Mouse (Mus musculus): ENCODE results near the gene Ptpn18. TPM values are rescaled to one million over a fixed set of nuclear protein-coding genes. Genes with fewer than 3 reads are reported as not detected.

The Ptpn18 gene
- total RNA-seq, 2 experiments from 2014 or later, result 86.1 to 428 TPM

DNA sequence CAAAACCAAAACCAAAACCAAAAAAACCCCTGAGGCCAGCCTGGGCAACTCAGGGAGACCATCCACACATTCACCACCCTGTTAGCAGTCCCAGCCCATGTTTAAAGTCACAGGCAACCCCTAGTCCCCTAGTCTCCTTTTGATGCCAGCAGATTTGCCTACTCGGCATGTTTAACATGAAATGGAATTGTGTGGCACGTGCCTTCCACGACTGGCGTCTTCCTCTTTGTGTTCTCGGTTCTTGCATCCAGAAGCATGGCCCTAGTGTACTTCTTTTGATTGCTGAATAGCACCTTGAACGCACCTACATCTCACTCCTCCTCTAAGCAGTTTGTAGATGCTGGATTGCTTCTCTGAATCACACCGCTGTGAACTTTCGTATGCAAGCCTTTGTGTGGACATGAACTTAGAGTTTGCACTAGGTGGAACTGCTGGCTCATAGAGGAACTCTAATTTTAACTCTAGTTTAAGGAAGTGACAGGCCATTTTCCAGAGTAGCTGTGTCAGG, 4.8 kb downstream of the Ptpn18 start:
- peak; percentile 56 for ATAC-seq (ENCODE audit: poor library complexity, severe bottlenecking)

DNA sequence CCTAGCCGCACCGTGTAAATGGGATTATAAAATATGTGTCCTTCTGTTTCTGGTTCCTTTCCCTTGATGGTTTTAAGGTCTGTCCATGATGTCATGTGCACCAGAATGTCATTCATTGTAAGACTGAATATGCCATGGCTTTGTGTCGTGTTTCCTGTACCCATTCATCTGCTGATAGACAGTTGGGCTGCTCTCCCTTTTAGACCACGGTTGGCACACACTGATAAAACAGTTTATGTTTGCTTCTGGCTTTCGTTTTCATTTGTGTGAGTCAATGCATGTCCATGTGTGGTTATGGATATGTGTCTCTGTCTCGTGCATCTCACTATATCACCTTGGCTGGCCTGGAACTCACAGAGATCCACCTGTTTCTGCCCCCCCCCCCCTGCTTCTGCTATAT, 5.9 kb downstream of the Ptpn18 start:
- ATAC-seq (ENCODE audit: poor library complexity, severe bottlenecking), result no peak

DNA sequence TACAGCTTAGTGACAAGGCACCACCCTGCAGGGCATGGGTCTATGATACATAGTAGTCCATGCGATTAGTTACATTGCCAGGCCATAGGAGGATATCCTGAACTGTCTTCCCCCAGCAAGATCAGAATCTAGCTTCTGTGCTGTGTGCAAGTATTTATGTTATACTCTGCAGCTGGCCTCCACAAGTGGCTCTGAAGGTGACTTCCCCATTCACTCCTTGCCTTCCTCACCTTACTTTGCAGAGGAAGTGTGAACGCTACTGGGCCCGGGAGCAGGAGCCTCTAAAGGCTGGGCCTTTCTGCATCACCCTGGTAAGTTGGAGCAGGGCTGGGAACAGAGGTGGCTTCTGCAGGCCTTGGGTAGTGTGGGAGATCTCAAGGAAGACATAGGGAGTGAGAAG, 8.5 kb downstream of the Ptpn18 start:
- ATAC-seq (ENCODE audit: poor library complexity, severe bottlenecking), result peak; percentile 33

DNA sequence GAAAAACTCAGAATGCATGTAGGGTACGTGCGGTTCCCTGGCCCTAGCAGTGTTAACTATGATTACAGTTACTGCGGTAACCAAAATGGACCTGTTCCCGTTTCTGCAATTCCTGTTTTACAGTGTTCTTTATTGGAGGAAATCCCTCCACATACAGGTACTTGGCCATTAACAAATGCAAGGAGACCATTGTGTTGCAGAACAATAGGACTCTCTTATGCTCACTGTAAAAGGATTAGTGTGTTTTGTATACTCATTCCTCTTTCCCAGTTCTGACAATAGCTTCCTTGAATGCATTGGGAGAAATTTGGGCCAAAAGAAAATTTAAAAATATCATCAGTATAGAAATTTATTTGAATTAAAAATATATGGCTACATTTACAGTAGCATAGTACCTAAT, 8.9 kb downstream of the Ptpn18 start:
- no peak for ATAC-seq (ENCODE audit: poor library complexity, severe bottlenecking)

DNA sequence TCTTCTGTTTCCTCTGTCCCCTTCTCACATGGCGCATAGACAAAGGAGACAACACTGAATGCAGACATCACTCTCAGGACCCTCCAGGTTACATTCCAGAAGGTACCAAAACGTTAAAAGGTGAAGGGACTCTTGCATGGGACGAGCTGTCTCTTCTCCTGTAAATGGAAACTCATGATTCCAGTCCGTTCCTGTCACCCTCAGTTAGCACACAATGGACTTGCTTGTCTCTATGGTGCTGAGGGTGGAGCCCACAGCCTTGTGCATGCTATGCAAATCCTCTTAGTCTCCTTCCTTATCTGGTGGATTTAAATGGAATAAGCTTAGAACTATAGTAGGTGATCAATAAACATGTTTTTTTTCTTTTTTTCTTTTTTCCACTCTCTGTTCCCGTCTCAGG, 10.2 kb downstream of the Ptpn18 start:
- no peak for ATAC-seq (ENCODE audit: poor library complexity, severe bottlenecking)

DNA sequence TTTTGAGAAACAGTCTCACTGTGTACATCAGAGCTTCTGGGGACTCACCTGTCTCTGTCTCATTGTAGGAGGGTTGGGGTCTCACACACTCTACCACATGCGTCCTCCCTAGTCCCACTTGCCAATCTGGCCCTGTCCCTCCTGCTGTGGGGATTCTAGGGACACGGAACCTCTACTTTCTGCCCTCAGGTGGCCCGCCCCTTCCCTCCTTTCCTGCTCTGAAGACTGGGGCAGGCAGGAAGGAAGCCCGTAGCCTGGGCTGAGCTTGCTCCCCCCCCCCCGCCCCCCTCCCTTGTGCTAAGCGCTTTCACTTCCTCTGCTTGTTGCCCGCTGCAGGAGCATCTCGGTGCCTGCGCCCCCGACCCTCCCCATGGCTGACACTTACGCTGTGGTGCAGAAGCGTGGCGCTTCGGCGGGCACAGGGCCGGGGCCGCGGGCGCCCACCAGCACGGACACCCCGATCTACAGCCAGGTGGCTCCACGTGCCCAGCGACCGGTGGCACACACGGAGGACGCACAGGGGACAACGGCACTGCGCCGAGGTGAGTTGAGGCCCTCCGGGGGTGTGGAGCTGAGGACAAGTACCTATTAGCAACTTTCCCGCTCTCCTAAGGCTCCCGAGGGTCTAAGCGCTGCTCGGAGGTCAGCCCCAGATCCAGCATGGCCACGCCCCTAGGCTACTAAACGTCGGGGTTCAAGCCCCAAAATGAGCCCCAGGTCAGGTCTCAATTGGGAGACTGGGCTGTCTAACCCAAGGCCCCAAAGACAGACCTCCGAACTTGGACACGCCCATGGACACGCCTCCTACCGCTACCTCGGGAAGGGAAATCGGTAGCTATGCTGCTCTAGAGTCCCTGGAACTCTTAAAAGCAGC, 13.1 kb downstream of the Ptpn18 start:
- peak; percentile 80 for ATAC-seq (ENCODE audit: poor library complexity, severe bottlenecking)

DNA sequence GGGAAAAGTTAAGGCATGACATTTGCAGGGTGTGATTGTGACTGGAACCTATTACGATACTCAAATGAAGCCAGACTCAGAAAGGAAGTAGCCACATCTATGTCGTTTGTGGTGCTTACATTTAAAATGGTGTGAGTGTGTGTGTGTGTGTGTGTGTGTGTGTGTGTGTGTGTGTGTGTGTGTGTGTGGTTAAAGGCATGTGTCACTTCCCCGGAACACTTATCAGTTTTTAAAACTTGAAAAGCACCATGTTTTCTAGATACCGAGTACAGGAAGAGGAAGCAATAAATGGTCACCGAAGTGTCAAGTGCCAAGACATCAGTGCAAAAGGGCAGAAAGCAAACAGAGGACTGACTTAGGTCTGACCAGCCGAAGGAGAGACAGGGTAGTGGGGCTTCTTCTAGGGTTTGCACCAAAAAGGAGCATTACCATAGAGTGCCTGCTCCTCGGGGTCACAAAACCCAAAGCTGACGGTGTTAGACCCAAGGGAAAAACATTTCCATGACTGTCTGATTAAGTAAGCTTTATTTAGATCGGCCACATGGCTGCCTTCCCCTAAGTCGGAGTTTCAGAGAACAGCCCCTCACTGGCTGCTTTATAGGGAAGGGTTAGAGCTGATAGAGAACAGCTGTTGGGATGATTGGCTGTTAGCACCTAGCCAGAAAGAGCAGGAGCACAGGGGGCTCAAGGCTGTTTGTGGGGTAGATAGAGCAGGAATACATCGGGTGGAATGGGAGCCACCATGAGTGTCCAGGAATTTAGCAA, 19.5 kb downstream of the Ptpn18 start:
- peak; percentile 53 for ATAC-seq (ENCODE audit: poor library complexity, severe bottlenecking)

DNA sequence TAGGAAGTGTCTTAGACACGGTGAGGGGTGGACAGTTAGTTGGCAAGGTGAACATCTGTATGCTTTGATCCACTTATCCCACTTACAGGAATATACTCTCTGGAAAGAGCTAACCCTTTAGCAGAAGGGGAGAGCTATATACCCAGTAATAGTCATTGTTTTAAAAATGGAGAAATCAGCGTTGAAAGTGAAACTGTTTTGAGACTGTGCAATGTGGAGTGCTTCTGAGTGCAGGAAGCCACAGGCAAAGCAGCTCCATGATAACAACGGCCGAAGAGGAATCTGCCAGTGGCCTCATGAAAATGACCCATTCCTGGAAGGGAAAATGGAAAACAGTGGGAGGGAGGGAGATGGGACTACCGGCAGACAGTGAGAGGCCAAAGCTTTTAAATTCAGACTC, 21.2 kb downstream of the Ptpn18 start:
- ATAC-seq (ENCODE audit: poor library complexity, severe bottlenecking), result peak; percentile 28; the same call in 1 of the 2 replicates

DNA sequence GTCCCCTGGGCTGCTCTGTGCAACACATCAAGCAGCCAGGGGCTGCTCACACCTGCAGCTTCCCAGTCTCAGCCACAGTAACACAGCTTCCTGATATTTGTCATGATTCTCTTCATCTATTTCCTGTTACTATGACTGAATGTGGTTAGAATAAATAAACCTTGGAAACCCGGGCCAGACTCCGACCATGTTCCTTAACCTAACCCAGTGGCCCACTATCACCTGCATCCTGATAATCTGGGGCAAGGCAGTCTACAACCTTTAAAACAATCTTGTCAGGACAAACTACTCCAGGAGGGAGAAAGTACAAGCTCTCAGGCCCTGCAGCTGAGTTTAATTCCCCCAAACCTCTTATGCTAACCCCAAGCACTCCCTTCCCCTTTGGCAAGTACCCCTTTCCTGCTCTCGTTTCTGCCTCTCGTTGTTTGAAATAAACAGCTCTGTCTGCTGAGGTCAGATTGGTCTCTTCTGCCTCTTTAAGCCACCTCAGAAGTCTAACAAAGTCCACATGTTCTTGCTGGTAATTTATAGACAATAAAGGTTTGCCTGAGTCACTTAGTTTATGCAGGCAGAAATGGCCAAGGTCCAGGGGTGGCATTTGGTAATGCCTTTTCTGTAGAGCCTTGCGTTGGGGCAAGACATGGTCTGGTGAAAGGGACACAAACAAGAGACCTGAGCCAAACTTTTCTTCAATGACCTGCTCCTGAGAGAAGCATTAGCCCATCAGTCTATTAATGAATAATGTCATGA, 22.5 kb downstream of the Ptpn18 start:
- no peak for ATAC-seq (ENCODE audit: poor library complexity, severe bottlenecking)

DNA sequence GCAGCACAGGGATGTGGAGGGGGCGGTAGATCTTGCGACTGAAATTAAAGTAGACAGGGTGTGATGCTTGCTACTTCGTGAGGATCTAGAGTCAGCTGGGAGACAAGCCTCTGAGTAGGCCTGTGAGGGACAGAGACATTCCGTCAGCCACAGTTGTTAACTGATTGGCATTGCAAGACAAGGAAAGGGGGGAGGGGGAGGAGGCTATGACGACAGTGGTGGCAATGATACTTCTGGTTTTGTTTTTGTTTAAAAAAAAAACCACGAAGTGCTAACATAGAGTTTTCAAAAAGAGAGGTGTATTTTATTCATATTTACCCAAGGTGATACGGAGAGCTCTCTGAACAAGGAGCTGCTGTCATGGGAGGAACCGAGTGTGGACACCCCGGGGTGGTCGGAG, 24.9 kb downstream of the Ptpn18 start:
- ATAC-seq (ENCODE audit: poor library complexity, severe bottlenecking), result peak; percentile 48

DNA sequence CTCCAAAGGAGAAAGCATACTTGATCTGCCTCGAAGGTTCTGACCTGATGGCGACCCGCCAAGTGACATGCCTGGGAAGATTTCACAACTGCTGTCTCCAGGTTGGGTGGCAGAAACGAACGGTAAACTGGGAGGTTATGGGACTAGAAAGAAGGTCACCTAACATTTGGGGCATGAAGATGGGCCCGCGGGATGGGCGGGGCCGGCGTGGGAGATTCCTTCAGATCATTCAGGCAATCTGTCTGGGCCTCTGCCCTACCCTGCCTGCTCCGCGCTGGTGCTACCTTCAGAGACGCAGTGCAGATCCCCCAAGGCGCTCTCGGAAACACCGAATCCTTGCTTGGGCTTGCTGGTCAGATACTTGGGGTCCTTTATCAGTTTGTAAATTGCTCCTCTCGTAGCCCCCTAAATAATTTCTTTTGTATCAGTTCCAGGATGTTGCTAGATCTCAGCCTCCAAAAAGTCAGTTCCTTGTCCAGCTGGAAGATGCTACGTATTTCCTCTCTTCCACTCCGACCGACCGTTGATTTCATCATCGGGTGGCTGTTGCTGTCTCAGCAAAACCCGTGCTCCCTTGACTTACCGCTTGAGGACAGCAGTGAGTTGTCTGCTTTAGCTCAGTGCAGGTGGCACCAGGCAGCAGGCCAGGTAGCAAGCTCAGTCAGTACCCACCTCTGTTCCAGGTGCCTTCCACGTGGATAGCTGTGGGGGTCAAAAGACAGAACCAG, 26.1 kb downstream of the Ptpn18 start:
- ATAC-seq (ENCODE audit: poor library complexity, severe bottlenecking), result peak; percentile 84

DNA sequence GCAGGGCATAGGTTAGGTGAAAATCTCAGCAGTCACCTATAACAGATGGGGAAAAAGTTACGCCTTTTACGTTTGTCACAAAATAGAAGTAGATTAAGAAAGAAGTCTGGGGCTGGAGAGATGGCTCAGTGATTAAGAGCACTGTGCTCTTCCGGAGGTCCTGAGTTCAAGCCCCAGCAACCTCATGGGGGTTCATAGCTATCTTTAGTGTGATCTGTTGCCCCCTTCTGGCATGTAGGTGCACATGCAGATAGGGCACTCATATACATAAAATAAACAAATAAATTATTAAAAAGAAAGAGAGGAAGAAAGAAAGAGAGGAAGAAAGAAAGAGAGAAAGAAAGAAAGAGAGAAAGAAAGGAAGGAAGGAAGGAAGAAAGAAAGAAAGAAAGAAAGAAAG, 27.8 kb downstream of the Ptpn18 start:
- no peak for ATAC-seq (ENCODE audit: poor library complexity, severe bottlenecking)

DNA sequence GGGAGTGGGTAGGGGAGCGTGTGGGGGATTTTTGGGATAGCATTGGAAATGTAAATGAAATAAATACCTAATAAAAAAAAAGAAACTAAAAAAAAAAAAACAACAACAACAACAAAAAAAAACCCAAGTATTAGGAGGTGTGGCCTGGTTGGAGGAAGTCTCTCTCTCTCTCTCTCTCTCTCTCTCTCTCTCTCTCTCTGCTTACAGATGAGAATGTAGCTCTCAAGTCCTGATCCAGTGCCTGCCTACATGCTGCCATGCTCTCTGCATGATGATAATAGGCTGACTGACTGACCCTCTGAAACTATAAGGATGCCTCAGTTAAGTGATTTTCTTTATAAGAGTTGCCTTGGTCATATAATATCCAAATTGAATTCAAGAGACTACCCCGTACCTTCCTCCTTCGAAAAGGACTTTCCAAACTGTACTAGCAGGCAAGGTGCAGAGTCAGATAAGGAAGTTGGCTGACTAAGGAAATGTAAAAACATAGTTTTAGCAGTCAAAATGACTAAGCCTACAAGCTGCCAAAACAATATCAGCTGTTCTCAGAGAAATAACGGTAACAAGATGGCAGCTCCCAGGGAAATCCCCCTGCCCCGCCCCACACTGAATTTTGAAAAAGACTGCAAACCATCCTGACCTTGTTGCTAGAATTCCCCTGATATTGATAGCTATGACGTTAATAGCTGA, 30.4 kb downstream of the Ptpn18 start:
- no peak for ATAC-seq (ENCODE audit: poor library complexity, severe bottlenecking)

DNA sequence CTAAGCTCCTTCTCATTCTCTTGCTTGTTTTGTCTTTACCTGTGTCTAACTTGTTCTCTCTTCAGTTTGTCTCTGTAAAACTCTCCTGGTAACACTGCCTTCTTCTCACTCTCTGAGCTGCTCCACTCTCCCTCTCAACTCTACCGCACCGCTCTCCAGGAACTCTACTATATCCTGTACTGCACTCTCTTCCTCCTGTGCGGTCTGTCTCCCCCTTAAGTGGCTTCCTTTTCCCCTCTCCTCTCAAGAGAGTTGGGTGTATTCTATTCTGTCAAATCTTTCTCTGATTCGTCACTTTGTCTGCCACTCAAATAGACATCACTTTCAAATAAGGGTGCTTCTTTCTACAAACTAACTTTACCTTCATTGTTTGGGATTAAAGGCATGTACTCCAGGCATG, 31.9 kb downstream of the Ptpn18 start:
- ATAC-seq (ENCODE audit: poor library complexity, severe bottlenecking), result no peak

DNA sequence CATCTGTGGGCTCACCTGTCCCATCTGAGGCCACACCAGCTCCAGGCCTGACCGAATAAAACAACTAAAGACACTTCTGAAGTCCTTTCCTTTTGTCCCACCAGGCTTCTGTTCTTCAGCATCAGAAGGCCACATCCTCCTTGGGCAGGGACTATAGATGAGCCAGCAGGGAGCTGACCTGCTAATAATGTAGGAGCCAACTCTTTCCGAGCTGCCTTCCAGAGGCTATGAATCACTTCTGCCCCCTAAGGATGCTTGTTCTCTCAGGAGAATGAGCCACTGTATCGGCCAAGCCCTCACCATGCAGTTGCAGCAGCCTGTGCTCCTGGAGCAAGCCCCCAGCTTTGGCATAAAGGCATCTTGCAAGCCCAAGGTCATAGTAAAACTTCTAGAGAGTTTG, 43.4 kb downstream of the Ptpn18 start:
- no peak for ATAC-seq (ENCODE audit: poor library complexity, severe bottlenecking)

DNA sequence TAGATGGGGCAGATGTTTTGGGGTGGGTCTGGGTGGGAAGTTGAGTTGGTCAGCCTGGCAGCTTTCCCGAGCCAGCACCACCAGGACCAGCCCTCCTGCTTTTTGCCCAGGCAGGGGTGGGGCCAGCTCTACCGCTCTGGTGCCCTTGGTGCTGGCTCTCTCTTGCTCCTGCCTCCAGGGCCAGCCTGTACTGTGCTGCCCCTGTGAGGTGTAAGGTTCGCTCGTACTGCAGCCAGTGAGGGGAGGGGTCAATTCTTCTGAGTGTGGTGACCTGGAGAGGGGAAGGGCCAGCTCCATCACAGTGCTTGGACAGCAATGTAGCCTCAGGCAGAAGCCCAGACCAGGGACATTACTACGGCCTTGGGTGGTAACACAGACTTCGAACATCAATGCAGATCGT, 45.7 kb downstream of the Ptpn18 start:
- ATAC-seq (ENCODE audit: poor library complexity, severe bottlenecking), result no peak

DNA sequence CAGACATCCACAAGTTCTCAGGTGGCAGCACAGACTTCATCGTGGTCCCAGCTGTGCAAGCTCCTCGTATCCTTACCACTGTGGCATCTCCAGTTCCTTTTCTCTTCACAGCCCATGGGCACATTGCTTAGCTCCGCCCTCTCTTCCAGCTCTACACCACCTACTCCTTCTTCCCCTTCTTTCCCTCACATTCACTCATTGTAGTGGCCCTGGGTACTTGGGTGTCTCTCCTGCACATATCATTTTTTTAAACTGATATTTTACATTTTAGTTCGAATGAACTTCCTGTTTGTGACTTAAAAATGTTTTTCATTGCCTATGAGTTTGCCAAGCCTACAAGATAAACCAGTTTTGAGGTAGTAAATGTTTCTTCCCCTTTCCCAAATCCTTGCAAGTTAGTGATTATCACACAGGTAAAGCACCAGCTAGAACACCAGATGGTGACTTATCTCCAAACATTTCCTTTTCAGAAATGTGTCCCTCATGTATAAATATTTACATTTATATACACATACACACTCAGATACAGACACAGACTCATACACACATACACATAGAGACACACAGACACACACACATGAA, 46.5 kb downstream of the Ptpn18 start:
- peak; percentile 50 for ATAC-seq (ENCODE audit: poor library complexity, severe bottlenecking)

DNA sequence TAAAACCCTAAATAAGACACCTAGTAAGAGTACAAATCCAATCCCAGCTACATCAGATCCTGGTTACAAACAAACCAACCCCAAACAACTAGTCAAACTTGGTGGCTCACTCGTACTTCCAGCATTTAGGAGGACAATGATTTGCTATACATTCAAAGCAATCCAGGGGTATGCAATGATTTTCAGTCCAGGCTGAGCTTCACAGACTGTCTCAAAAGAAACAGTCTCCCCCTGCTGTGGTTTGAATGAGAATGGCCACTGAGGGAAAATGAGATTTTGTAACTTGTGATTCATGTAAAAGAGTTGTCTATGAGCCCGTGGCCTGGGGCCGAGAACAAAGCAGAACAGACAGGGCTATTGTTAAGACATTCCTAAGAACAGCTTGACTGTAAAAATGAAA, 48.4 kb downstream of the Ptpn18 start:
- ATAC-seq (ENCODE audit: poor library complexity, severe bottlenecking), result no peak

DNA sequence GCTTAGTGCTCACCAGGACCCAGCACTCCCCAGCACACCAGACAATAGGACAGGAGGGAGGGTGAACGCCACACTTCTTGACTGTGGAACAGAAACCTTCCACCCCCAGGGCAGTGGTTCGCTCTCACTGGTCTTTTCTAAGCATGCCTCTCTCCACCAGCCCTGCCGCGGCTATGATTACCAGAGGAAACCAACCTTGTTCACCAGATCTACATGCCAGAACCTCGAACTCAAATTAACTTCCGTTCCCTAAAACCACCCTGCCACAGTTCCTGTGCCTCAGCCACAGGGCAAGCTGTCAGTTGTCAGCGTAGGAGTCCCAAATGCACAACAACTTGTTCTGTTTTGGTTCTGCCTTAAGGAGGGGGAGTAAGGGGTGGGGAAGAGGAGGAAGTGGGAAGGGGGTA, 51.0 kb downstream of the Ptpn18 start:
- ATAC-seq (ENCODE audit: poor library complexity, severe bottlenecking), result peak; percentile 76

DNA sequence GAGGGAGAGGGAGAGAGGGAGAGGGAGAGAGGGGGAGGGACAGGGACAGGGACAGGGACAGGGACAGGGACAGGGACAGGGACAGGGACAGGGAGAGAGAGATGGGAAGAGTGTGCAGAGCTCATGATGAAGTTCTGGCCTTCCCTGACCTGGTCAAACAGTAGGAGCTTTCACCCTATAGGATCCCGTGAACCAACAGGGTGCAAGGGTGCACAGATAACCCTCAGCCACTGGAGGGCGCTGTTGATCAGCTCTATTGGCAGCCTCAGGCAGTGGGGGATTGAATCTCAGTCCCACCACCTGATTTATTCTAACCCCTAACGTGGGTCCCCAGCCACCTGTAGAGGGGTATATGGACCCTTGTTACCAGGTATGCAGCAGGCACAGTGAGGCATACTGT, 51.5 kb downstream of the Ptpn18 start:
- peak; percentile 78 for ATAC-seq (ENCODE audit: poor library complexity, severe bottlenecking)
